Mouse (Mus musculus) embryonic fibroblast, embryonic 13.5 days (primary cell): ENCODE data around the gene Nmb.

Source experiments
- CTCF ChIP-seq: IDR thresholded peaks from 2 replicates; pipeline ENCODE4 v1.5.1; 2011; ENCODE audit warnings: mild to moderate bottlenecking, control low read depth, low read length, moderate library complexity, borderline replicate concordance; ENCODE audit not compliant: insufficient read depth
- POLR2A ChIP-seq: IDR thresholded peaks from 2 replicates; pipeline ENCODE4 v1.6.1; 2011; ENCODE audit warnings: low read depth, mild to moderate bottlenecking, control low read depth, low read length, moderate library complexity

DNA sequence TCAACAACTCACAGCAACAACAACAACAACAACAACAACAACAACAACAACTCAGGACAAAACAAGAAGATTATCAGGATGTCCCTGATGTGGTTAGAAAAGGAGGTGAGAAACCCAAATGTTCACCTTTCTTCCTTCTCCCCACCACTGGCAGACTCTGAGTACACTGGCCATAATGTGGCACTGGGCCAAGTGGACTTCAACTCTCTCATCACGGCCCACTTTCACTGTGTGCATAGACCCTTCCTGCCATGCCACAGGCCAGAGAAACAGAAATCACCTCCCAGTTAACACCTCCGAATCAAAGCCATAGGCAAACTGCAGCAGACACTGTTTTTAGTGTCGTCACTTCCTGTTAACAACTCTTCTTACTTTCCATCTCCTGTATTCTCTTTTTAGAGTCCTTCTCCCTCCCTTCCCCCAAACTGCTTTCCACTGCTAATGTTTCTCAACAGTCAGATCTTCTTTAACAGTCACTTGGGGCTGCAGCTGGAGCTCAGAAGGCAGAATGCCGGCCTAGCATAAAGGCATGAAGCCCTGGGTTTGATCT, 13.1 kb upstream of the Nmb start:
- TF ChIP-seq CTCF = no peak
- TF ChIP-seq POLR2A = no peak
